In genomic region chr1:194793226-194793924, GRCm38 (mm10) we compare ENCODE assay signal across 18 mouse cellular contexts.
DNase-seq lines count a peak whose midpoint lies in the region; ATAC-seq and TF ChIP-seq lines count a peak whose summit lies in the region.
"Had no signal": no experiment of that assay in that cellular context is flagged by ENCODE, and none has a peak within 500 bp of the region (broad histone marks: within the 10 kb centered on the region; RNA-seq: fewer than 3 reads in every experiment).

No protein-coding gene starts in this region.

- no peaks in the 10 kb centered on the region for H3K36me3 ChIP-seq in hindbrain, embryonic 11.5 days (ENCODE audit: control insufficient read depth, insufficient read depth, low read length)
- peaks cover 98% of the 10 kb centered on the region for H3K36me3 ChIP-seq in hindbrain, embryonic 10.5 days
- peaks cover 78% of the 10 kb centered on the region for H3K36me3 ChIP-seq in hindbrain, embryonic 14.5 days (replicated peaks; ENCODE audit: control insufficient read depth, insufficient read depth)
- peaks cover 61% of the 10 kb centered on the region for H3K36me3 ChIP-seq in midbrain, postnatal 0 days (ENCODE audit: insufficient read depth, low read length)

- no peaks in the 10 kb centered on the region for H3K4me1 ChIP-seq in hindbrain, embryonic 11.5 days (replicated peaks; ENCODE audit: control insufficient read depth, insufficient read depth, low read length)
- no peaks in the 10 kb centered on the region for H3K4me1 ChIP-seq in hindbrain, embryonic 10.5 days (replicated peaks)
- H3K4me1 ChIP-seq in hindbrain, embryonic 14.5 days (replicated peaks; ENCODE audit: control insufficient read depth, insufficient read depth, low read length): no peaks in the 10 kb centered on the region
- no peaks in the 10 kb centered on the region for H3K4me1 ChIP-seq in midbrain, postnatal 0 days (ENCODE audit: insufficient read depth, low read length)

- no peaks in the 10 kb centered on the region for H3K27me3 ChIP-seq in hindbrain, embryonic 11.5 days (ENCODE audit: control insufficient read depth, insufficient read depth, low read length)
- H3K27me3 ChIP-seq in hindbrain, embryonic 10.5 days (ENCODE audit: insufficient read depth, poor library complexity, severe bottlenecking): no peaks in the 10 kb centered on the region
- no peaks in the 10 kb centered on the region for H3K27me3 ChIP-seq in hindbrain, embryonic 14.5 days (ENCODE audit: control insufficient read depth, insufficient read depth, low read length)
- no peaks in the 10 kb centered on the region for H3K27me3 ChIP-seq in midbrain, postnatal 0 days (ENCODE audit: insufficient read depth, low read length)

- peak; percentile 7 for DNase-seq in hindbrain, embryonic 11.5 days (ENCODE audit: low spot score)
- DNase-seq in hindbrain, embryonic 10.5 days (ENCODE audit: low spot score): no peak
- DNase-seq in forelimb bud, embryonic 11.5 days (ENCODE audit: low read depth, low spot score): peak; percentile 20
- peak; percentile 46 for DNase-seq in hindbrain, embryonic 14.5 days (ENCODE audit: low spot score)
- peak; percentile 60 for DNase-seq in midbrain, postnatal 0 days (ENCODE audit: low spot score)
- DNase-seq in right cerebral cortex, postnatal 10 days (ENCODE audit: low spot score in 2 of 2): no peak
- no peak for DNase-seq in cerebellum, postnatal 36 days
- DNase-seq in spleen, adult 12 weeks (ENCODE audit: low spot score): no peak
- DNase-seq: adrenal gland, adult 8-10 months; cerebellum, adult 8-10 months; gastrocnemius, adult 2 months; heart, adult 18-20 months; lung, postnatal 14 days; right cerebral cortex, adult 18-20 months; thymus, postnatal 4 days had no signal

- no peak overlapping the region for H3K4me3 ChIP-seq in hindbrain, embryonic 11.5 days (ENCODE audit: low read depth, low read length)
- no peak overlapping the region for H3K4me3 ChIP-seq in hindbrain, embryonic 10.5 days
- no peak overlapping the region for H3K4me3 ChIP-seq in hindbrain, embryonic 14.5 days (replicated peaks; ENCODE audit: low read length)
- H3K4me3 ChIP-seq in midbrain, postnatal 0 days (ENCODE audit: low read depth, low read length): no peak overlapping the region
- H3K4me3 ChIP-seq: erythroblast, embryonic 14.5 days; gastrocnemius, adult 2 months had no signal

- no peak overlapping the region for H3K27ac ChIP-seq in hindbrain, embryonic 11.5 days (ENCODE audit: low read depth, low read length)
- H3K27ac ChIP-seq in hindbrain, embryonic 10.5 days: no peak overlapping the region
- H3K27ac ChIP-seq in hindbrain, embryonic 14.5 days: no peak overlapping the region
- no peak overlapping the region for H3K27ac ChIP-seq in midbrain, postnatal 0 days (ENCODE audit: low read depth, low read length)
- H3K27ac ChIP-seq: gastrocnemius, adult 2 months had no signal

- no peak for TF ChIP-seq CTCF in midbrain, postnatal 0 days (IDR thresholded peaks at IDR 0.05)

- peak; percentile 47; the same call in 1 of the 2 replicates for ATAC-seq in hindbrain, embryonic 11.5 days (ENCODE audit: low FRiP score)
- ATAC-seq in hindbrain, embryonic 14.5 days (ENCODE audit: low FRiP score): peak; percentile 70; the same call in 1 of the 2 replicates
- ATAC-seq in midbrain, postnatal 0 days (ENCODE audit: low FRiP score): peak; percentile 54
- ATAC-seq: CD4-positive, CD25-positive, alpha-beta regulatory T cell, adult 4 months; intestine, postnatal 0 days had no signal

- no peaks in the 10 kb centered on the region for H3K9me3 ChIP-seq in hindbrain, embryonic 11.5 days (ENCODE audit: control insufficient read depth, low read length)
- no peaks in the 10 kb centered on the region for H3K9me3 ChIP-seq in hindbrain, embryonic 10.5 days
- no peaks in the 10 kb centered on the region for H3K9me3 ChIP-seq in hindbrain, embryonic 14.5 days (ENCODE audit: control insufficient read depth, low read length)
- no peaks in the 10 kb centered on the region for H3K9me3 ChIP-seq in midbrain, postnatal 0 days (ENCODE audit: low read length)

- H3K9ac ChIP-seq in hindbrain, embryonic 11.5 days (ENCODE audit: low read depth, low read length): no peak overlapping the region
- H3K9ac ChIP-seq in hindbrain, embryonic 14.5 days: no peak overlapping the region
- no peak overlapping the region for H3K9ac ChIP-seq in midbrain, postnatal 0 days (replicated peaks; ENCODE audit: low read length, poor library complexity, severe bottlenecking)

- 82% methylated on average over 8 of the region's 8 CpGs for WGBS in hindbrain, embryonic 11.5 days
- WGBS in hindbrain, embryonic 10.5 days: 83% methylated on average over 8 of the region's 8 CpGs
- WGBS in hindbrain, embryonic 14.5 days: 66% methylated on average over 8 of the region's 8 CpGs
- WGBS in midbrain, postnatal 0 days: 57% methylated on average over 8 of the region's 8 CpGs

- no peak overlapping the region for H3K4me2 ChIP-seq in hindbrain, embryonic 11.5 days (replicated peaks; ENCODE audit: low read depth, low read length)
- H3K4me2 ChIP-seq in hindbrain, embryonic 14.5 days (replicated peaks): no peak overlapping the region
- no peak overlapping the region for H3K4me2 ChIP-seq in midbrain, postnatal 0 days (ENCODE audit: low read depth, low read length, poor library complexity, severe bottlenecking)

Comparison
In these comparisons a context has a peak if more than half of its experiments do, and no peak if none do; other contexts are left out.
1. DNase-seq: peak in hindbrain, embryonic 11.5 days (single experiment), forelimb bud, embryonic 11.5 days (single experiment), hindbrain, embryonic 14.5 days (single experiment) and midbrain, postnatal 0 days (single experiment); none in hindbrain, embryonic 10.5 days (single experiment), right cerebral cortex, postnatal 10 days (0 of 2), cerebellum, postnatal 36 days (0 of 2) and spleen, adult 12 weeks (single experiment).
2. Peak in every context shown above with its lines, with median percentiles within 50 percentile points of each other: ATAC-seq.